Mouse (Mus musculus): ENCODE data around the gene Zfp704. TPM values are rescaled to one million over a fixed set of nuclear protein-coding genes. Genes with fewer than 3 reads are reported as not detected.

Gene Zfp704
- total and polyA plus RNA-seq, 3 experiments = not detected

DNA sequence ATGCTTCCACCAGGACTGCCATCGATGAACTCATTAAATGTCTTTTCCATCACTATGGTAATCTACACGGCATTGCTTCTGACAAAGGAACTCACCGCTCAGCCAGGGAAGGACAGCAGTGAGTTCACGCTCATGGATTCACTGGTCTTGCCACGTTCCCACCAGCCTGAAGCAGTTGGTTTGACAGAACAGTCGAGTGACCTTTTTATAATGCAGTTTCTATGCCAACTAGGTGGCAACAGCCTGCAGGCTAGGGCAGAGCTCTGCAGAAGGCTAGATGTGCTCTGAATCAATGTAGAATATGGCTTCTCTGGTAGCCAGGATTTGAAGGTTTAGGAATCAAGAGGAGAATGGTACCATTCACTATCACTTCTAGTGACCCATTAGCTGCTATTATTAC is 186.2 kb downstream of the Zfp704 start:
- Histone ChIP-seq H3K4me2 (ENCODE audit: insufficient read depth, low read depth, poor library complexity, severe bottlenecking) (no peak overlapping the region), H3K9me3 (replicated peaks; ENCODE audit: low read length) (no peaks in the 10 kb centered on the region), H3K4me3 (replicated peaks in 1 of 3; ENCODE audit: low read depth in 2 of 3, low read length in 2 of 3, poor library complexity in 1 of 3) (no peak overlapping the region), H3K27ac (ENCODE audit: insufficient read depth, low read depth) (no peak overlapping the region), H3K79me2 (replicated peaks; ENCODE audit: control insufficient read depth, extremely low read depth, insufficient read depth, poor library complexity, severe bottlenecking) (no peaks in the 10 kb centered on the region), H3K27me3 (replicated peaks) (no peaks in the 10 kb centered on the region), H3K9ac (ENCODE audit: insufficient read depth, low read depth) (no peak overlapping the region), H3K36me3 (replicated peaks in 1 of 2; ENCODE audit: control insufficient read depth in 1 of 2, insufficient read depth in 1 of 2, low read length in 1 of 2) (no peaks in the 10 kb centered on the region), H3K4me1 (ENCODE audit: control insufficient read depth in 1 of 2, insufficient read depth in 2 of 2) (peaks cover 0 to 7% of the 10 kb centered on the region in 2 experiments; a peak in 2 of 4 replicates)
- dilution Hi-C loops (cut with MboI; ENCODE audit: extremely low pct_ligation_motif_present, extremely low pct_unique_long_range_greater_than_20kb, low sequenced_read_pairs) = no loop called here
- in situ Hi-C loops (cut with MboI; ENCODE audit: low pct_ligation_motif_present, low pct_unique_long_range_greater_than_20kb, low sequenced_read_pairs) = no loop called here
- TF ChIP-seq RCOR1 (conservative IDR thresholded peaks at IDR 0.05; ENCODE audit: low read depth, low read length) (no peak), ELF1 (IDR thresholded peaks at IDR 0.05; ENCODE audit: low read depth, low read length) (no peak), USF1 (IDR thresholded peaks at IDR 0.05; ENCODE audit: low read depth, low read length) (no peak), RAD21 (IDR thresholded peaks at IDR 0.05; ENCODE audit: low read depth, low read length) (no peak), CTCF (conservative IDR thresholded peaks at IDR 0.05 in 1 of 2, IDR thresholded peaks at IDR 0.05 in 1 of 2; ENCODE audit: low read depth in 2 of 2, low read length in 2 of 2) (no peak), SIN3A (IDR thresholded peaks at IDR 0.05; ENCODE audit: low read length) (no peak), USF2 (conservative IDR thresholded peaks at IDR 0.05; ENCODE audit: low read depth, low read length) (no peak), IRF4 (IDR thresholded peaks at IDR 0.05; ENCODE audit: low read depth, low read length) (no peak), UBTF (IDR thresholded peaks at IDR 0.05; ENCODE audit: low read depth, low read length) (no peak), PAX5 (IDR thresholded peaks at IDR 0.05; ENCODE audit: low read length) (no peak), MXI1 (IDR thresholded peaks at IDR 0.05; ENCODE audit: low read depth, low read length) (no peak), E2F4 (IDR thresholded peaks at IDR 0.05; ENCODE audit: insufficient replicate concordance, low read depth, low read length) (no peak), MEF2A (IDR thresholded peaks at IDR 0.05; ENCODE audit: borderline replicate concordance, low read depth, low read length) (no peak), SMC3 (IDR thresholded peaks at IDR 0.05; ENCODE audit: low read depth, low read length) (no peak), EP300 (IDR thresholded peaks at IDR 0.05; ENCODE audit: low read length) (no peak), ETS1 (conservative IDR thresholded peaks at IDR 0.05; ENCODE audit: low read depth, low read length) (no peak), POLR2A (IDR thresholded peaks at IDR 0.05; ENCODE audit: low read depth, low read length) (no peak)
- no peak for DNase-seq (ENCODE audit: extremely low read depth)

DNA sequence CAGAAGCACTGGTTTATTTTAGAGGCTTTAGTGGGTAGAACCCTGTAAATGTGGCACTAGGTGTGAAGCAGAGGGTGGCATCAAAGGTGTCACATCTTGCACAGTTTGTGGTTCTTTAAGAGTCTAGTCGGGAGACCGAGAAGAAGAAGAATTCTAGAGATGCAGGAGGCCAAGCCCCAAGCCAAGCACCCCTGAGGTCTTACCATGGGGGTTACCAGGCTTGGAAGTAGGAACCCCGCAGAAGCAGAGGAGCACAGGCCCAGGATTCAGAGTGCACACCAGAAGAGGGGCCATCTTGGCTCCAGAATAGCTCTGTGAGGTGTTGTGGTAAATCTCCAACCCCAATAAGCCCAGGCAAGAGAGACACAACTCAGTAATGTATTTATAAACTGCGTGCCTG is 201.0 kb downstream of the Zfp704 start:
- Histone ChIP-seq H3K9ac (ENCODE audit: insufficient read depth, low read depth) (no peak overlapping the region), H3K9me3 (replicated peaks; ENCODE audit: low read length) (no peaks in the 10 kb centered on the region), H3K4me3 (replicated peaks in 1 of 3; ENCODE audit: low read depth in 2 of 3, low read length in 2 of 3, poor library complexity in 1 of 3) (no peak overlapping the region), H3K4me2 (ENCODE audit: insufficient read depth, low read depth, poor library complexity, severe bottlenecking) (no peak overlapping the region), H3K79me2 (replicated peaks; ENCODE audit: control insufficient read depth, extremely low read depth, insufficient read depth, poor library complexity, severe bottlenecking) (no peaks in the 10 kb centered on the region), H3K4me1 (ENCODE audit: control insufficient read depth in 1 of 2, insufficient read depth in 2 of 2) (no peaks in the 10 kb centered on the region), H3K27me3 (replicated peaks) (no peaks in the 10 kb centered on the region), H3K27ac (ENCODE audit: insufficient read depth, low read depth) (no peak overlapping the region), H3K36me3 (replicated peaks in 1 of 2; ENCODE audit: control insufficient read depth in 1 of 2, insufficient read depth in 1 of 2, low read length in 1 of 2) (no peaks in the 10 kb centered on the region)
- in situ Hi-C loops (cut with MboI; ENCODE audit: low pct_ligation_motif_present, low pct_unique_long_range_greater_than_20kb, low sequenced_read_pairs) = no loop called here
- TF ChIP-seq TBP (conservative IDR thresholded peaks at IDR 0.05; ENCODE audit: low read depth, low read length) (no peak), E2F4 (IDR thresholded peaks at IDR 0.05; ENCODE audit: insufficient replicate concordance, low read depth, low read length) (no peak), ZKSCAN1 (IDR thresholded peaks at IDR 0.05; ENCODE audit: borderline replicate concordance, low read depth, low read length) (no peak), EP300 (IDR thresholded peaks at IDR 0.05; ENCODE audit: low read length) (no peak), SIN3A (IDR thresholded peaks at IDR 0.05; ENCODE audit: low read length) (no peak), NRF1 (IDR thresholded peaks at IDR 0.05; ENCODE audit: low read depth, low read length) (no peak)
- dilution Hi-C loops (cut with MboI; ENCODE audit: extremely low pct_ligation_motif_present, extremely low pct_unique_long_range_greater_than_20kb, low sequenced_read_pairs) = no loop called here
- DNase-seq (ENCODE audit: extremely low read depth) = no peak

Measured in CH12.LX (cell line).